Mouse (Mus musculus): ENCODE measurements around the gene Lrp2. TPM values are rescaled to one million over a fixed set of nuclear protein-coding genes. Genes with fewer than 3 reads are reported as not detected.

The Lrp2 gene
- polyA plus RNA-seq, 1 experiment from 2014 or later = 1.1 TPM

- ATAC-seq = no peak
Observed at GRCm38 (mm10) chr2:69563492-69563891, 22.4 kb downstream of the Lrp2 start.

GRCm38 (mm10) chr2:69562761-69563160 is 23.1 kb downstream of the Lrp2 start:
- TF ChIP-seq EP300 (IDR thresholded peaks at IDR 0.05) (no peak), CTCF (IDR thresholded peaks at IDR 0.05) (no peak)
- DNase-seq (ENCODE audit: low spot score) (no peak), ATAC-seq (no peak)
- 51% methylated on average over 5 of the region's 5 CpGs for WGBS
- Histone ChIP-seq H3K36me3 (ENCODE audit: insufficient read depth, low read length) (no peaks in the 10 kb centered on the region), H3K9ac (replicated peaks; ENCODE audit: low read depth) (no peak overlapping the region), H3K4me1 (ENCODE audit: insufficient read depth, low read depth, low read length) (no peaks in the 10 kb centered on the region), H3K4me3 (ENCODE audit: low read depth, low read length) (no peak overlapping the region), H3K4me2 (replicated peaks; ENCODE audit: low read depth, low read length) (no peak overlapping the region), H3K27ac (ENCODE audit: low read length) (no peak overlapping the region), H3K27me3 (replicated peaks; ENCODE audit: insufficient read depth, low read length) (no peaks in the 10 kb centered on the region), H3K9me3 (ENCODE audit: low read length) (no peaks in the 10 kb centered on the region)

More at GRCm38 (mm10) chr2:69563492-69563891, 22.4 kb downstream of the Lrp2 start:
- Histone ChIP-seq H3K27me3 (replicated peaks; ENCODE audit: insufficient read depth, low read length) (no peaks in the 10 kb centered on the region), H3K4me2 (replicated peaks; ENCODE audit: low read depth, low read length) (no peak overlapping the region), H3K4me1 (ENCODE audit: insufficient read depth, low read depth, low read length) (no peaks in the 10 kb centered on the region), H3K4me3 (ENCODE audit: low read depth, low read length) (no peak overlapping the region), H3K27ac (ENCODE audit: low read length) (no peak overlapping the region), H3K9ac (replicated peaks; ENCODE audit: low read depth) (no peak overlapping the region), H3K36me3 (ENCODE audit: insufficient read depth, low read length) (no peaks in the 10 kb centered on the region), H3K9me3 (ENCODE audit: low read length) (no peaks in the 10 kb centered on the region)
- no peak for DNase-seq (ENCODE audit: low spot score)
- TF ChIP-seq CTCF (IDR thresholded peaks at IDR 0.05) = no peak
- no peak for TF ChIP-seq EP300 (IDR thresholded peaks at IDR 0.05)
- 60% methylated on average over 6 of the region's 6 CpGs for WGBS

- Histone ChIP-seq H3K36me3 (ENCODE audit: insufficient read depth, low read length) (no peaks in the 10 kb centered on the region), H3K4me3 (ENCODE audit: low read depth, low read length) (no peak overlapping the region), H3K27ac (ENCODE audit: low read length) (no peak overlapping the region), H3K27me3 (replicated peaks; ENCODE audit: insufficient read depth, low read length) (no peaks in the 10 kb centered on the region), H3K4me2 (replicated peaks; ENCODE audit: low read depth, low read length) (no peak overlapping the region), H3K4me1 (ENCODE audit: insufficient read depth, low read depth, low read length) (no peaks in the 10 kb centered on the region), H3K9me3 (ENCODE audit: low read length) (no peaks in the 10 kb centered on the region), H3K9ac (replicated peaks; ENCODE audit: low read depth) (no peak overlapping the region)
- no peak for TF ChIP-seq CTCF (IDR thresholded peaks at IDR 0.05)
- TF ChIP-seq EP300 (IDR thresholded peaks at IDR 0.05) = no peak
- ATAC-seq = no peak
- 70% methylated on average over 4 of the region's 4 CpGs for WGBS
- DNase-seq (ENCODE audit: low spot score) = no peak
Observed at GRCm38 (mm10) chr2:69560221-69560620, 25.6 kb downstream of the Lrp2 start.

GRCm38 (mm10) chr2:69559380-69559779 is 26.5 kb downstream of the Lrp2 start:
- Histone ChIP-seq H3K9ac (replicated peaks; ENCODE audit: low read depth) (no peak overlapping the region), H3K36me3 (ENCODE audit: insufficient read depth, low read length) (no peaks in the 10 kb centered on the region), H3K9me3 (ENCODE audit: low read length) (no peaks in the 10 kb centered on the region), H3K4me3 (ENCODE audit: low read depth, low read length) (no peak overlapping the region), H3K4me2 (replicated peaks; ENCODE audit: low read depth, low read length) (no peak overlapping the region), H3K27ac (ENCODE audit: low read length) (no peak overlapping the region), H3K4me1 (ENCODE audit: insufficient read depth, low read depth, low read length) (no peaks in the 10 kb centered on the region), H3K27me3 (replicated peaks; ENCODE audit: insufficient read depth, low read length) (no peaks in the 10 kb centered on the region)
- no peak for ATAC-seq
- 30% methylated on average over 15 of the region's 15 CpGs for WGBS
- TF ChIP-seq EP300 (IDR thresholded peaks at IDR 0.05) (no peak), CTCF (IDR thresholded peaks at IDR 0.05) (no peak)
- no peak for DNase-seq (ENCODE audit: low spot score)

- TF ChIP-seq EP300 (IDR thresholded peaks at IDR 0.05) = no peak
- TF ChIP-seq CTCF (IDR thresholded peaks at IDR 0.05) = no peak
- no peaks in the 10 kb centered on the region for H3K27me3 ChIP-seq (replicated peaks; ENCODE audit: insufficient read depth, low read length)
- no peak overlapping the region for H3K4me3 ChIP-seq (ENCODE audit: low read depth, low read length)
- ATAC-seq (no peak), DNase-seq (ENCODE audit: low spot score) (no peak)
- H3K27ac ChIP-seq (ENCODE audit: low read length) = no peak overlapping the region
- H3K4me2 ChIP-seq (replicated peaks; ENCODE audit: low read depth, low read length) = no peak overlapping the region
- H3K4me1 ChIP-seq (ENCODE audit: insufficient read depth, low read depth, low read length) = no peaks in the 10 kb centered on the region
- no peaks in the 10 kb centered on the region for H3K9me3 ChIP-seq (ENCODE audit: low read length)
- 36% methylated on average over 7 of the region's 7 CpGs for WGBS
- no peaks in the 10 kb centered on the region for H3K36me3 ChIP-seq (ENCODE audit: insufficient read depth, low read length)
- H3K9ac ChIP-seq (replicated peaks; ENCODE audit: low read depth) = no peak overlapping the region
Observed at GRCm38 (mm10) chr2:69556686-69557085, 29.2 kb downstream of the Lrp2 start.

- TF ChIP-seq EP300 (IDR thresholded peaks at IDR 0.05) = no peak
- TF ChIP-seq CTCF (IDR thresholded peaks at IDR 0.05) = no peak
- Histone ChIP-seq H3K9ac (replicated peaks; ENCODE audit: low read depth) (no peak overlapping the region), H3K27me3 (replicated peaks; ENCODE audit: insufficient read depth, low read length) (no peaks in the 10 kb centered on the region), H3K4me2 (replicated peaks; ENCODE audit: low read depth, low read length) (no peak overlapping the region), H3K4me3 (ENCODE audit: low read depth, low read length) (no peak overlapping the region), H3K36me3 (ENCODE audit: insufficient read depth, low read length) (no peaks in the 10 kb centered on the region), H3K4me1 (ENCODE audit: insufficient read depth, low read depth, low read length) (no peaks in the 10 kb centered on the region), H3K9me3 (ENCODE audit: low read length) (no peaks in the 10 kb centered on the region), H3K27ac (ENCODE audit: low read length) (no peak overlapping the region)
- DNase-seq (ENCODE audit: low spot score) = no peak
- ATAC-seq = no peak
- 64% methylated on average over 5 of the region's 5 CpGs for WGBS
Observed at GRCm38 (mm10) chr2:69551639-69552038, 34.2 kb downstream of the Lrp2 start.

- no peak for DNase-seq (ENCODE audit: low spot score)
- TF ChIP-seq EP300 (IDR thresholded peaks at IDR 0.05) (no peak), CTCF (IDR thresholded peaks at IDR 0.05) (peak; percentile 2; the same call in 1 of the 2 replicates)
- no peak overlapping the region for H3K27ac ChIP-seq (ENCODE audit: low read length)
- H3K9ac ChIP-seq (replicated peaks; ENCODE audit: low read depth) = no peak overlapping the region
- no peak overlapping the region for H3K4me2 ChIP-seq (replicated peaks; ENCODE audit: low read depth, low read length)
- WGBS = 71% methylated on average over 11 of the region's 11 CpGs
- H3K4me1 ChIP-seq (ENCODE audit: insufficient read depth, low read depth, low read length) = no peaks in the 10 kb centered on the region
- no peak for ATAC-seq
- H3K36me3 ChIP-seq (ENCODE audit: insufficient read depth, low read length) = no peaks in the 10 kb centered on the region
- H3K9me3 ChIP-seq (ENCODE audit: low read length) = no peaks in the 10 kb centered on the region
- H3K27me3 ChIP-seq (replicated peaks; ENCODE audit: insufficient read depth, low read length) = no peaks in the 10 kb centered on the region
- H3K4me3 ChIP-seq (ENCODE audit: low read depth, low read length) = no peak overlapping the region
Observed at GRCm38 (mm10) chr2:69546823-69547222, 39.0 kb downstream of the Lrp2 start.
